Mouse (Mus musculus) embryonic stem cell, embryonic (primary cell): ENCODE measurements around the gene Pipox.

ENCODE experiments used
- CTCF ChIA-PET, 4 experiments: fragments of 300-600 bp in 2 of 4; fragments of 350-600 bp in 2 of 4; sonication (Branson Sonifier 250); formaldehyde crosslinking; loops; one replicate each; lab custom pipeline; 2022; ENCODE audit warnings: inconsistent platforms in 2 of 4; lab: Charles Lee
- POLR2A ChIA-PET, 4 experiments: fragments of 300-600 bp in 2 of 4; fragments of 350-600 bp in 2 of 4; sonication (Branson Sonifier 250); formaldehyde crosslinking; loops; one replicate each; lab custom pipeline; 2022; ENCODE audit warnings: antibody characterized with exemption in 4 of 4, inconsistent platforms in 1 of 4; lab: Charles Lee

The Pipox gene

DNA sequence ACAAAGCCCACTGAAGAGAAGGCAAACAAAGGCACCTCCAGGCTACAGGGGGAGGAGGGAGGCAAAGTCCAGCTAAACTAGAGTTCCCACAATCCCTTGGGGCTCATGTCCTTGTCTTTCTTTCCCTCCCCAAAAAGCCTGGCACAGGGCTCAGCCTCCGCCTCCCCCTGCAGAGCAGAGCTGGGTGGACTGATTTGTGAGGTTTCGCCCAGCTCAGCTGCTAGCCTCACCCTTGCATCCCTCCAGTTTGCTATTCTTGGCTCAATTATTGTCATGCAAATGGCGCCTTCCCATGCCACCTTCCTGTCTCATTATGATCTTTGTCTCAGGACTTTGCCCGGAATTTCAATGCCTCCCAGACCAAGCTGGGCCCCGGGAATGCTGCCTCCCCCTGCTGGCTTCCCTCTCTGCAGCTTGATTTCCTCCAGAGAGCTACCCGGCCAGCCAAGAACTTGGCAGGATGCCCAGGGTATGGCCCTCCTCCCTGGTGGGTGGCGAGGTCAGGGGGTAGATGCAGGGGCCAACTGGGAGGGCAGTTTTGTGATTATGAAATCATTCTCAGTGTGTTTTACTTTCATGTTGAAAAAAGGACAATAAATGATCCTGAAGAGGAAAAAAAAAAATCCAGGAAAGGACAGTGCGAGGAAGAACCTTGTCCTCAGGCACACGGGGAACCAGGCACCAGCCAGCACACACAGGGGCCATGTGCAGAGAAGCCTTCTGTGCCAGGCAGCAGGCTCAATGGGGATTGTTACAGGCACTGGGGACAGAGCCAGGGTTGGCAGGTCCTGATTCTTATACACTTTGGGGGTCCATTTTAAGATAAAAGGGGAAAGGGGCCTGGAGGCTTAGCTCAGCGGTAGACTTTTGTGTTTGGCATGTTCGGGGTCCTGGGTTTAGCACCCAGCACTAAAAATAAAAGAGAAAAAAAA, at the start of gene Pipox:
Pipox (minus strand) TSS at position 310 of the 932 bp plus-strand sequence.
- ChIA-PET CTCF (interaction anchor here (0.5 to 1.9 kb wide), 43 partner anchors 9 to 1712 kb away, joined by 3 to 9 read pairs (median 4); partner anchors contain the start of gene Sez6 (in 1 of the 4)), POLR2A (interaction anchor here (0.6 to 18.2 kb wide), 75 partner anchors 9 to 1130 kb away, joined by 3 to 254 read pairs (median 4); partner anchors contain the start of genes Phf12 (in 2 of the 4), Rpl23a (in 2 of the 4), Gosr1 (in 1 of the 4) and Nek8 (in 1 of the 4))

DNA sequence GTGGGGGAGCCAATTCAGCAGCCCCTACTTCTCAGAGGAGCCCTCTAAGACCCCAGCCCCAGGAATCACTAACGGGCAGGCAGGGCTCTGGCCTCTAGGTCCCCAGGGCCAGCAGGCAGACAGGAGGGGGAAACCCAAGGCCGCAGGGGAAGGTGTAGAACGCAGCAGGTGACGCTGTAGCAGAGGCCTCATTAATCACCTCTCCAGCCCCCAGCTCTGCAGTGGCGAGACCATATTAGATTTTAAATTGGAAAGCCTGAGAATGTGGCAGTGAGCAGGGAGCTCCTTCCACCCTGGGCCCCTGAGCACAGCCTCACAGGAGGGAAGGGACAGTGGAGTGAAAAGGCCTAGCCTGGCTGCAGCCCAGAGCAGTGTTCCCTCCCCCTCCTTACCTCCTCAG, 48.3 kb upstream of the Pipox start:
- POLR2A ChIA-PET, result interaction anchor here (0.8 to 2.1 kb wide), 9 partner anchors 9 to 120 kb away, joined by 3 to 10 read pairs (median 3); partner anchors contain the start of gene Sez6 (in 1 of the 4)

DNA sequence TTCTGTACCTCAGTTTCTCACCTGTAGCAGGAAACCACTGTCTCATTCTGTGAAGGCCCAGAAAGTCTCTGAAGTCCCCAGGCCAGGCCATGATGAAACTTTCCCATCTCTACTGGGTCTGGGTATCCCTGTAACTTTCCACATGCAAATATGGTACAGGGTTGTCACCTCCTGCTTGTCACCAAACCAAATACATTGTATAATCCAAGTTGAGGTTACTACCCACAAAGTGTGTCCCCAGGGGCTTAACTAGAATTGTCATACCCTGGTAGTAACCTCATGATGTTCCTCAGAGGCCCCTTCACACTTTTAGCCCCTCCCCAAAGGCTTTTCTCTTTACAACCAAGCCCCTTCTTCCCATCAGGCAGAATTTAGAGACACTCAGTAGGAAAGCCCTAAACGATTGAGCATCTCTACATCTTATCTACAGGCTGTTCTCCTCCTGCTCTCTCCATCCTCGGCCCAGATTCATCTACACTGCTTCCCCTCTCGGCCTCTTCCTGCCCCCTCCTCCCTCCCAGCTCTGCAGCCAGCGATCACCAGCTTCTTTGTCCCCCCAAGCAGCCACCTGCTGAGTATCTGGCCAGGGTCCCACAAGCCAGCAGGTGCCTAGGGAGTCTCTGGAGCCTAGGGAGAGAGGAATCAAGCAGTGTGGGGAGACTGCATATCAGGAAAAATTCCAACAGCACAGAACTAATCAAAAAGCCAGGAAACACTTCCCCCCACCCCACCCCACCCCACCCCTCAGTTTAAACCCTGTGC, 43.9 kb upstream of the Pipox start:
- ChIA-PET CTCF (interaction anchor here in 2 of 4 experiments (0.6 to 1.1 kb wide), 3 partner anchors 16 to 1425 kb away, joined by 3 to 7 read pairs (median 3); no protein-coding TSS in a partner anchor), POLR2A (interaction anchor here in 1 of 4 experiments (1.0 to 2.0 kb wide), 4 partner anchors 10 to 130 kb away, joined by 3 to 7 read pairs (median 4); no protein-coding TSS in a partner anchor)

More for the DNA sequence above, 48.3 kb upstream of the Pipox start:
- CTCF ChIA-PET, result interaction anchor here (0.7 to 3.1 kb wide), 8 partner anchors 11 to 115 kb away, joined by 5 to 12 read pairs (median 8); no protein-coding TSS in a partner anchor

DNA sequence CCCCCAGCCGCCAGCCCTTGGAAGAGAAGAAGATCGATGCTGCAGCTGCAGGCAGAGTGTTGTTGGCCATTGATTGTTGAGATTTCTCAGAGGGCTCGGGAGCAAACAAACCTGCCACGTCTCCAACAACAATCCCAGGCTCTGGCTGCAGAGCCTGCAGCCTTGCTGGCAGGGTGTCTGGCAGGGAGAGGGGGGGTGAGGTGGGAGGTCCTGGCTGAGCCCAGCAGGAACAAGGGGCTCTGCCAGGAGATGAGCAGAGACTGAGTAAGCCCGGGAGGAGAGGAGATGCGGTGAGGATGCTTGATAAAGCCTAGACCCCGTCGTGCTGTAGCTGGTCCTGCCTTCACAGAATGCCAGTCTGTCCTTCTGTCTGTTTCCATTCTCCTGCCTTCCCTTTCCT, 43.0 kb upstream of the Pipox start:
- ChIA-PET CTCF (interaction anchor here in 2 of 4 experiments (0.7 to 1.1 kb wide), 4 partner anchors 12 to 110 kb away, joined by 3 to 7 read pairs (median 5); no protein-coding TSS in a partner anchor), POLR2A (interaction anchor here in 1 of 4 experiments (1.1 to 3.7 kb wide), 2 partner anchors 10 to 129 kb away, joined by 3 to 34 read pairs; no protein-coding TSS in a partner anchor)

DNA sequence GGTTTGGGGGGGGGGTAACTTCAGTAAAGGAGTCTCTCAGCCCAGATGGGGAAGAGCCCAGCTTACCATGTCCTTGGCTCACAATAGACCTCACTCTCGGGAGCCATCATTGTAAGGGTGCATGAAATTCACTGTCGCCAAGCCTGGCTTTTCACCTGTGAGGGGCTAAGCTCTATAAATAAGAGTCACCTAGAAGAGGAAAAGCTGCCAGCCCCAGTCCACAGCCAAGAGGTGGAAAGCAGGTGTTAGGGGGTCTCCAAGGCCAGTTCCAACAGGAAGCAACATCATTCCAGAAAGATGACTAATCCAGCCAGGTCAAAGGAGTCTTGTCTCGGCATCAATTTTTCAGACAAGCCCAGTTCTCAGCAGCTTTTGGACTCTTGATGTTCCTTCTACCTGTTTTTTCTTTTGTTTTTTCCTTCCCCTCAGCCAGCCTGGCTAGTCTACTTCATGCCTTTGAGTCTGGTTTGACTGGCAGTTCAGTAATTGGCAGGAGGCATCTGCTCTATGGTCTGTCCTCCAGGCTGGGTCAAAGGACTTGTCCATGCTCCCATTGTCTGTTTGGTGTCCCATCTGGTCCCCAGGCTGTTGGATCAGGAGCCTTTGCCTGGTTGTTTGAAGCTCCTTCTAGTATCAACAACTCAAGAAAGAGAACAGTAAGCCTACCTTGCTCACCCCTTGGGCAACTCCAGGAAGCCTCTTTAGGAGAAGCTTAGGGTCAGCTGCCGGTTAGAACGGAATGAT, 40.8 kb upstream of the Pipox start:
- CTCF ChIA-PET, result interaction anchor here (0.5 to 4.6 kb wide), 18 partner anchors 9 to 1285 kb away, joined by 3 to 21 read pairs (median 6); no protein-coding TSS in a partner anchor
- POLR2A ChIA-PET, result interaction anchor here in 3 of 4 experiments (0.6 to 3.7 kb wide), 30 partner anchors 11 to 402 kb away, joined by 3 to 34 read pairs (median 5); partner anchors contain the start of genes Pipox (in 3 of the 3), Eral1 (in 1 of the 3), Fam222b (in 1 of the 3) and Phf12 (in 1 of the 3)

DNA sequence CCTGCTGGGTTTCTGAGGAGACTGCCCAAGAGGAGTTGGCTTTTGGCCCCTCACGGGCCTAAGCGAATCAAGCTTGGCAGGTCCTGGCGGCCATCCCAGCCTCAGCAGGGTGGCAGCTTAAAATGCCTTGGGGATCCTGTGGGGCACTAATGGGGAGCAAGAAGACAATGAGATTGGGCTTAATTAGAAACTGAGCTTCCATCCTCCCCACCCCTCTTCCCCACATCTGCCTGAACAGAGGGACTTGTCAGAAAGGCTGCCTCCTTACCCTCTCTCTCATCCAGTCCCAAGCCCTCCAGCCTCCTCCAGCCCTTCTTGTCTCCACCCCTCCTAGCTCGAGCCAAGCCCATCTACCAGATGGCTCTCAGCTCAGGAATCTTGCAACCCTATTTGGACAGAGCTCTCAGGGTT, 40.2 kb upstream of the Pipox start:
- ChIA-PET POLR2A (interaction anchor here in 3 of 4 experiments (0.5 to 3.7 kb wide), 31 partner anchors 7 to 1235 kb away, joined by 3 to 34 read pairs (median 5); partner anchors contain the start of genes Pipox (in 3 of the 3), Eral1 (in 1 of the 3), Fam222b (in 1 of the 3) and Phf12 (in 1 of the 3)), CTCF (interaction anchor here (0.5 to 4.6 kb wide), 16 partner anchors 10 to 1286 kb away, joined by 3 to 21 read pairs (median 6); no protein-coding TSS in a partner anchor)

DNA sequence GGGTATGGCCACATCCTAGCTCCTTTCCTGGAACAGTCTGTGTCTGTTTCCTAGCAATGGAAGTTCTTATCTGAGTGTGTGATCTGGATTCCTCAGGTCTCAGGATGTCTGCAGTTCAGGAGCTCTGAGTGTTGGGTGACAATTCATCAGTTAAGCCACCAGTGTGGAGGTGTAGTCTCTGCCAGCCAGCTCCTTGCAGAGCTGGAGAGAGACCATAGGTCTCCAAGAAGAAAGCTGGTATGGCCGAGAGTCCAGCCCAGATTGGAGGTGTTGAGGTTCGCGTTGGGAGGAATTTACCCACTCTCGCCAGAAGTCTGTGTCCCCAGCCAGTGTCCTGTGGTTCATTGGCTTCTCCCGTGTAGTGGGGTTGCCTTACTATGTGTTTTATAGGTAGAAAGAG, 38.7 kb upstream of the Pipox start:
- ChIA-PET CTCF (interaction anchor here in 2 of 4 experiments (2.5 to 4.6 kb wide), 2 partner anchors 21 kb away, joined by 9 to 21 read pairs; no protein-coding TSS in a partner anchor), POLR2A (interaction anchor here in 2 of 4 experiments (0.8 to 2.1 kb wide), 5 partner anchors 9 to 125 kb away, joined by 3 to 6 read pairs (median 3); no protein-coding TSS in a partner anchor)

DNA sequence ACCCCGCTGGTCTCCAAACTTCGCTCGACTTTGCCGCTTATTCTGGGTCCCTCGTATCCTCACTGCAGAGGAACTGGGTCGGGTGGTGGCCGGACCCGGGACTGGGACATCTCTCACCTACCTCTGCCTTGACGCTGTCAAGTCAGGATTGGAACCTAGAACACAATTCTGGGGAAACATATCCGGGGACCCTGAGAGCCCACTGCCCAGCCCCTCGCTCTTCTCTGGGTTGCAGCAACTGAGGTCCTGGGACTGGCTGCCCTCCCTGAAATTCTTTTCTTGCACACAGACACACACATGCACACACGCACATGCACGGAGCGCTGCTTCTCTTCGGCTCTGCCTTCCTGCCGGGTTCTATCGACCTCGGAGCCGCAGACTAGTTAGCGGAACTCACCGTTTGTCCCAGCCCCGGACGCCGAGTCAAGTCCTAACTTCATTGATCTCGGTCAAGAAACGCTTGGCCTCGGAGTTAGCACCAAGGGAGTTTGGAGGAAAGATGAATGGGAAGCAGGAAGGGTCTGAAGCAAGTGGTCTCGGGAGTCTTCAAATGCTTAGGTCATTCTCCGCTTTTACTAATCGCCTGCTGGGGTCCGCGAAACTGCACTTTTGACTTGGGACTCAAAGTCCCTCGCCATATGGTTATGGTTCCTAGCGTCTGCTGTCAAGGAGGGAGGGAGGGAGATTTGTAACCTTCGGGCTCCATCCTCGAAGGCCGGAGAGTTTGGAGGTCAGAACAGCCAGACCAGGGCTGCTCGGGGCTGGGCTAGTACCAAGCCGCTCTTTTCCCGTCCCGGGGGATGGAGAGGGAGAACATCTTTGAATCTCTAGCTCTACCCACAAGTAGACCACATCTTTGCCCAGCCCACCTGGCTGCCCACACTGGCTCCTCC, 37.9 kb upstream of the Pipox start:
- CTCF ChIA-PET, result interaction anchor here in 1 of 4 experiments (4.6 kb wide), 1 partner anchor 22 kb away, joined by 21 read pairs; no protein-coding TSS in a partner anchor
- POLR2A ChIA-PET, result interaction anchor here in 2 of 4 experiments (0.8 to 2.1 kb wide), 6 partner anchors 10 to 124 kb away, joined by 3 to 6 read pairs (median 3); no protein-coding TSS in a partner anchor

DNA sequence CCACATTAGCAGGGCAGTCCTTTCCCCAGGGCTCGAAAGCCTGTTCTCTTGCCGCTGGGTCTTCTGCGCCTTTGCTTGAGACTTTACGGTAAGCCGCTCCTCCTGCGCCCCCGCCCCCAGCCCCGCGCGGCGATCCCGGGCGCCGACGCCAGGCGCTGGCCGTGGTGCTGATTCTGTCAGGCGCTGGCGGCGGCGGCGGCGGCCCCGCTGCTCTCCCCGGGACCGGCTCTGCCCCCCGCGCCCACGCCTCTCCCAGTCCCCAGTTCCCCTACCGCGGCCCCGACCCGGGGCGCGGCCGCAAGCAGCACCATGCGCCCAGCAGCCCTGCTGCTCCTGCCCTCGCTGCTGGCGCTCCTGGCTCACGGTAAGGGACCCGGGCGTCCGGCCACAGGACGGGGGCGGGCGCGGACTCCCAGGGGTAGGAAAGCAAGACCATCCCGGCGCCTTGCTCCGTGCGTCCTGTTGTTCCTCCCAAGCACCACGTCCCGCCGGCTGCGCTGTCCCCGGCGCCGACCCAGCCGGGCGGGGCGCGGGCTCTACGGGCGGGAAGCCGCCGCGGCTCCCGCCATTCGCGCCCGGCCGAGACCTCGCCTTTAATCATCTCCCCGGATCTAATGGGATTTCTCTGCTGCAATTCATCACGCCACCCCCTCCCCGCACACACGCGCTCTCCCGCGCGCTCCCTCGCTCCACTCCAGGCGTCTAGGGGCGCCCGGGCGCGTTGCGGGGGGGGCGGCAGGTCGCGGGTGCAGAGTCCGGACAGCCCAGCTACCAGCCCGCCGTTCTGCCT, 37.0 kb upstream of the Pipox start, which contains the start of gene Sez6:
Sez6 (plus strand) TSS at position 50 of the 790 bp plus-strand sequence.
- CTCF ChIA-PET, result interaction anchor here in 1 of 4 experiments (1.0 to 1.4 kb wide), 2 partner anchors 23 to 37 kb away, joined by 3 read pairs; partner anchors contain the start of gene Pipox
- POLR2A ChIA-PET, result interaction anchor here in 2 of 4 experiments (0.7 to 1.7 kb wide), 8 partner anchors 10 to 72 kb away, joined by 3 to 7 read pairs (median 4); no protein-coding TSS in a partner anchor

DNA sequence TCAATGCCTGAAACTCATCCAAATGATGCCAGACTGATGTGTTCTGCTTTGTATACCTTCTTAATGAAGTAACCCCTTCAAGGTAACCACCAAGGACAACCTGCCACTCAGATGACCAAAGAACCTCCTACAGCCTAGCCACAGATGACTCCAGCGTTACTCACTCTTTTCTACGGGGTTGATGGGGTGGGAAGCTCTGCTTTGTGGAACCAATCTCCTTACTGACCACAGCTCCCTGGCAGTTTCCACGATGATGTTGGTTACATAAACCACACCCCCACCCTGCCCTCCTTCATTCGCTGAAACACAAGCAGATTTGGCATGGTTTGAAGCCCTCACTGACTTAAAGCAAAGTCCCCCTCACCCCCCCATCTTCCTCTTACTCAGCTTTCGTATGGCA, 33.9 kb upstream of the Pipox start:
- CTCF ChIA-PET, result interaction anchor here in 3 of 4 experiments (1.0 to 1.5 kb wide), 3 partner anchors 26 to 101 kb away, joined by 3 to 4 read pairs (median 4); no protein-coding TSS in a partner anchor
- POLR2A ChIA-PET, result interaction anchor here in 1 of 4 experiments (1.2 kb wide), 1 partner anchor 18 kb away, joined by 3 read pairs; no protein-coding TSS in a partner anchor

DNA sequence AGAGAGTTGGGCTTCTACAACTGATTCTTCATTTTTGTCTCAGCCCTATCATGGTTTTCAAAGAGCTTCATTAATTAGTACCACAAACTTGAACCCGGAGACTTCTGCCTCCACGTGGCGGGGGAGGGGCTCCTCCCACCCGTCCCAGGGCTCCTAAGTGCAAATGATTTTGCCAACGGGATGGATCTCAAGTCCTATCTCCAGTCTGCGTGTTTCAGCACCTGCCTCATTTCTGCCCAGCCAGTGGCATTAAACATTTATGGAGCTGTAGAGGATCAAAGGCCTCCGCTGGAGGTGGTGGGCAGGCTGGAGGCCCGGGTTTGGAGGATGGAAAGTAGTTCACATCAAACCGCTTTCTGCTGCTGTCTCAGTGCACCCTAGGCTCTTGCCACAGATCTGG, 32.8 kb upstream of the Pipox start:
- POLR2A ChIA-PET, result interaction anchor here in 3 of 4 experiments (0.6 to 2.0 kb wide), 22 partner anchors 10 to 154 kb away, joined by 3 to 19 read pairs (median 4); partner anchors contain the start of genes Pipox (in 2 of the 3) and Eral1 (in 1 of the 3)

DNA sequence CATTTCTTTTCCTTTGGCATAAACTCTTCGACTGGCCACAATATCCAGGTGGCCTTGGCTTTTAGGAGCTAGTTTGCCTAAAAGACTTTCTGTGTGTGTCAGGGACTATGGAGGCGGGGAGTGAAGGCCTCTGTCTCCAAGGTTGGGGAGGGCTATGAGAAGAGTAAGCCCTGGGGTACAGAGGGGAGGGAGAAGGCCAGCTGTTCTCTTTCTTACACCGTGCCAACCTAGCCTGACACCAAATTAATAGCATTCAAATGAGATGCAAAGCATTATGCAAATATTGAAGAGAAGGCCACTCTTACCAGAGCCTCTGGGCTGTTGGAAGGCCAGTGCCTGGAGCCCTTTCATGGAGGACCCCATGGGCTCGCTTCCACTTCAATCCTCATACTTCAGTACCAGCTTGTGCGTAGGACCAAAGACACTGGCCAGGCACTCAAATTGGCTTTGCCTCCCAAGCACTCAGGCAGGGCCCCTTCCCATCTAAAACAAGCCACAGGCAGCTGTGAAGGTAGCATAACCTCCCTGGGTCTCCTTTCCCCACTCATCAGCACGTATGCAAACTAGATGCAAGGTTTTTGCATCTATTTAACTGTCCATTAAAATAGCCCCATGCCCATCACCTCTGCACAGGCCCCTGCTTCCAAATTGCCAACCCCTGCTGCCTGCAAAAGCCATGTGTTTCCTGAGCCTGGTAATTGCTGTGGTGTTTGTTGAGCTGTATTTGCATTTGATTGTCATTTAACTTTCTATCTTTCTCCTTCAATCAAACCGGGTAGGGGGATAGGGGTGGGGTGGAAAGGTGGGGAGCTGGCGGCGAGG, 32.2 kb upstream of the Pipox start:
- CTCF ChIA-PET, result interaction anchor here (0.6 to 1.9 kb wide), 15 partner anchors 9 to 1424 kb away, joined by 3 to 8 read pairs (median 4); partner anchors contain the start of gene Pipox (in 1 of the 4)
- POLR2A ChIA-PET, result interaction anchor here in 3 of 4 experiments (0.6 to 2.0 kb wide), 23 partner anchors 9 to 154 kb away, joined by 3 to 19 read pairs (median 4); partner anchors contain the start of genes Pipox (in 2 of the 3), Eral1 (in 1 of the 3) and Phf12 (in 1 of the 3)

More for the DNA sequence above, 32.8 kb upstream of the Pipox start:
- CTCF ChIA-PET, result interaction anchor here (0.6 to 1.9 kb wide), 14 partner anchors 10 to 1425 kb away, joined by 3 to 8 read pairs (median 4); partner anchors contain the start of gene Pipox (in 1 of the 4)

DNA sequence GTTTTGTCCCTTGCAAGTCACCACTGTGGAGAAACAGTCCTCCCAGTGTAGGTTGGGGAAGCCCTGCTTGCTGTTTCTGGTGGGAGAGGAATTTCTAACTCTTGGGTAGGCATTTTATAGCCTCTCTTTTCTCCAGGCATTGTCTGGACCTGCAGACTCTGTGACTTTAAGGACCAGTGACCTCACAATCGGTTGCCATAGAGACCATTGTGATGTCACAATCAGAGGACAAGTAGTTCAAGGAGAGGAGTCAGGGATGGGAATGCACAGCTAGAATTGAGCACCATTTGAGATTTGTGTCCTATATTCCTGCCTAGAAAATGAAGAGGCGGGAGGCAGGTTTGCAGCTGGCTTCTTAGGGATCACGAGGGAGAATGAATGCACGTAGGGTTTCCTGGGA, 29.4 kb upstream of the Pipox start:
- ChIA-PET CTCF (interaction anchor here in 1 of 4 experiments (0.6 kb wide), 1 partner anchor 122 kb away, joined by 3 read pairs; no protein-coding TSS in a partner anchor), POLR2A (interaction anchor here in 1 of 4 experiments (2.0 kb wide), 1 partner anchor 11 kb away, joined by 6 read pairs; no protein-coding TSS in a partner anchor)
